Mouse (Mus musculus): ENCODE measurements around the gene Olfm3.

DNA sequence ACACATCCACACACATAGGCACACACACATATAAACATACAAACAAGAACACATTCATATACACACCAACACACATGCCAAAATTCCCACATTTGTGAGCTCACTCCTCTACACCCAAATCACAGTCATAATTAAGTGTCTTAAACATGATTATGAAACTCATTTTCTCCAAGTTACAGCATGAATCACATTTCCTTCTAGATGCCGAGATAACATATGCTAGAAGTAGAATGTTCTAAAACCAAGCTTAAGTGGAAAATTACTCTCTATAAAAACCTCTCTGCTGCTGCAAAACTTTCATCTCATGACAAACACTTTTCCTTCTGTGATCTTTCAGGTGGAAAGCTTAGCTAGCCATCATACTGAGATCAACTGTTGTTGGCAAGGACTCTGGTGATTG is 195.7 kb downstream of the Olfm3 start:
- TF ChIP-seq CTCF (IDR thresholded peaks at IDR 0.05; ENCODE audit: low read depth) (no peak), EP300 (optimal IDR thresholded peaks at IDR 0.05) (no peak)
